In genomic region chr11:102028087-102028816, GRCm38 (mm10) we compare ENCODE assay signal across 9 mouse cellular contexts. TPM values are rescaled to one million over a fixed set of nuclear protein-coding genes. Genes with fewer than 3 reads are reported as not detected.
DNase-seq lines count a peak whose midpoint lies in the region; ATAC-seq and TF ChIP-seq lines count a peak whose summit lies in the region.
"Had no signal": no experiment of that assay in that cellular context is flagged by ENCODE, and none has a peak within 500 bp of the region (broad histone marks: within the 10 kb centered on the region; RNA-seq: fewer than 3 reads in every experiment).

TSS of gene Mpp3 (minus strand) at chr11:102028461.

- 53% methylated on average over 6 of the region's 6 CpGs for WGBS in forebrain, embryonic 16.5 days
- WGBS in olfactory bulb, adult 2 months, result 64% methylated on average over 6 of the region's 6 CpGs

- H3K4me1 ChIP-seq in CH12.LX (ENCODE audit: control insufficient read depth in 1 of 2, insufficient read depth in 2 of 2), result peaks cover 0 to 2% of the 10 kb centered on the region in 2 experiments; a peak in 2 of 4 replicates
- peaks cover 28% of the 10 kb centered on the region for H3K4me1 ChIP-seq in forebrain, embryonic 16.5 days (replicated peaks; ENCODE audit: control insufficient read depth, insufficient read depth, low read length)
- peaks cover 25% of the 10 kb centered on the region for H3K4me1 ChIP-seq in olfactory bulb, adult 2 months (ENCODE audit: control insufficient read depth, insufficient read depth, low read length)

- H3K4me3 ChIP-seq in CH12.LX (replicated peaks in 1 of 3; ENCODE audit: low read depth in 2 of 3, low read length in 2 of 3, poor library complexity in 1 of 3), result no peak within 1 kb of the TSS
- H3K4me3 ChIP-seq in forebrain, embryonic 16.5 days (replicated peaks; ENCODE audit: low read length), result peak within 1 kb of the TSS; percentile 65
- peak within 1 kb of the TSS; percentile 73; the same call in 1 of the 2 replicates for H3K4me3 ChIP-seq in olfactory bulb, adult 2 months (ENCODE audit: insufficient read depth, low read depth, low read length)

- peak within 1 kb of the TSS; percentile 2; the same call in 1 of the 2 replicates for H3K9ac ChIP-seq in CH12.LX (ENCODE audit: insufficient read depth, low read depth)
- peak within 1 kb of the TSS; percentile 72 for H3K9ac ChIP-seq in forebrain, embryonic 16.5 days (replicated peaks; ENCODE audit: low read depth, low read length)

- TF ChIP-seq POLR2A in CH12.LX (IDR thresholded peaks at IDR 0.05; ENCODE audit: low read depth, low read length), result no peak; the same call in 1 of the 2 replicates
- no peak for TF ChIP-seq POLR2A in olfactory bulb, adult 2 months (IDR thresholded peaks at IDR 0.05; ENCODE audit: insufficient read depth, low read depth, low read length)

- ATAC-seq in forebrain, embryonic 16.5 days, result no peak

- H3K9me3 ChIP-seq in CH12.LX (replicated peaks; ENCODE audit: low read length), result no peaks in the 10 kb centered on the region
- no peaks in the 10 kb centered on the region for H3K9me3 ChIP-seq in forebrain, embryonic 16.5 days (ENCODE audit: control insufficient read depth, low read length)

- H3K4me2 ChIP-seq in CH12.LX (ENCODE audit: insufficient read depth, low read depth, poor library complexity, severe bottlenecking), result peak within 1 kb of the TSS; percentile 81
- H3K4me2 ChIP-seq in forebrain, embryonic 16.5 days (ENCODE audit: low read length), result peak within 1 kb of the TSS; percentile 56

- no peak for TF ChIP-seq EP300 in CH12.LX (IDR thresholded peaks at IDR 0.05; ENCODE audit: low read length)

- no peak for TF ChIP-seq CTCF in CH12.LX (conservative IDR thresholded peaks at IDR 0.05 in 1 of 2, IDR thresholded peaks at IDR 0.05 in 1 of 2; ENCODE audit: low read depth in 2 of 2, low read length in 2 of 2)
- TF ChIP-seq CTCF in olfactory bulb, adult 2 months (IDR thresholded peaks at IDR 0.05; ENCODE audit: insufficient read depth, low read depth, low read length), result no peak

- intact Hi-C loops in left cerebral cortex, postnatal 14 days (cut with DNase I), result no loop called here

- peaks cover 91% of the 10 kb centered on the region for H3K27me3 ChIP-seq in CH12.LX (replicated peaks)
- H3K27me3 ChIP-seq in forebrain, embryonic 16.5 days (replicated peaks; ENCODE audit: control insufficient read depth, insufficient read depth, low read length), result no peaks in the 10 kb centered on the region

- H3K36me3 ChIP-seq in CH12.LX (replicated peaks in 1 of 2; ENCODE audit: control insufficient read depth in 1 of 2, insufficient read depth in 1 of 2, low read length in 1 of 2), result no peaks in the 10 kb centered on the region
- no peaks in the 10 kb centered on the region for H3K36me3 ChIP-seq in forebrain, embryonic 16.5 days (ENCODE audit: control insufficient read depth, insufficient read depth)

- no peaks in the 10 kb centered on the region for H3K79me2 ChIP-seq in CH12.LX (replicated peaks; ENCODE audit: control insufficient read depth, extremely low read depth, insufficient read depth, poor library complexity, severe bottlenecking)

- TF ChIP-seq RAD21 in CH12.LX (IDR thresholded peaks at IDR 0.05; ENCODE audit: low read depth, low read length), result no peak

- in situ Hi-C loops in CH12.LX (cut with MboI; ENCODE audit: low pct_ligation_motif_present, low pct_unique_long_range_greater_than_20kb, low sequenced_read_pairs), result no loop called here

- H3K27ac ChIP-seq in CH12.LX (ENCODE audit: insufficient read depth, low read depth), result no peak within 1 kb of the TSS
- H3K27ac ChIP-seq in forebrain, embryonic 16.5 days (ENCODE audit: low read length), result peak within 1 kb of the TSS; percentile 71
- H3K27ac ChIP-seq in olfactory bulb, adult 2 months (ENCODE audit: insufficient read depth, low read depth, low read length), result peak within 1 kb of the TSS; percentile 13

- dilution Hi-C loops in CH12.LX (cut with MboI; ENCODE audit: extremely low pct_ligation_motif_present, extremely low pct_unique_long_range_greater_than_20kb, low sequenced_read_pairs), result no loop called here

- peak; percentile 65 for DNase-seq in cerebellum, adult 9-11 months
- DNase-seq in cerebellum, adult 11 months, result no peak
- no peak for DNase-seq in CH12.LX (ENCODE audit: extremely low read depth)
- no peak for DNase-seq in left cerebral cortex, postnatal 14 days (ENCODE audit: low spot score in 2 of 2)
- DNase-seq in frontal cortex, postnatal 36 days (ENCODE audit: low spot score in 2 of 2), result no peak
- no peak for DNase-seq in frontal cortex, postnatal 25 days (ENCODE audit: low spot score in 2 of 2)

TF ChIP-seq in CH12.LX, 34 proteins besides CTCF, POLR2A, EP300 and RAD21:
- TF ChIP-seq USF1 (IDR thresholded peaks at IDR 0.05; ENCODE audit: low read depth, low read length) (no peak), JUN (IDR thresholded peaks at IDR 0.05; ENCODE audit: insufficient read depth, low read depth, low read length) (no peak), JUND (conservative IDR thresholded peaks at IDR 0.05; ENCODE audit: low read depth, low read length) (no peak), MYC (IDR thresholded peaks at IDR 0.05; ENCODE audit: low read depth, low read length) (no peak), ELF1 (IDR thresholded peaks at IDR 0.05; ENCODE audit: low read depth, low read length) (no peak), IRF4 (IDR thresholded peaks at IDR 0.05; ENCODE audit: low read depth, low read length) (no peak), SIN3A (IDR thresholded peaks at IDR 0.05; ENCODE audit: low read length) (no peak), HCFC1 (IDR thresholded peaks at IDR 0.05; ENCODE audit: low read depth, low read length) (no peak), BHLHE40 (IDR thresholded peaks at IDR 0.05; ENCODE audit: low read depth, low read length) (no peak), ZNF384 (IDR thresholded peaks at IDR 0.05; ENCODE audit: low read depth, low read length) (peak; percentile 20; the same call in 1 of the 2 replicates), ZMIZ1 (IDR thresholded peaks at IDR 0.05; ENCODE audit: low read depth, low read length) (peak; percentile 64), UBTF (IDR thresholded peaks at IDR 0.05; ENCODE audit: low read depth, low read length) (no peak), GABPA (IDR thresholded peaks at IDR 0.05; ENCODE audit: insufficient replicate concordance, low read depth, low read length) (no peak), KAT2A (IDR thresholded peaks at IDR 0.05; ENCODE audit: insufficient replicate concordance, low read length) (no peak), CHD1 (IDR thresholded peaks at IDR 0.05; ENCODE audit: low read depth, low read length) (no peak), TCF12 (IDR thresholded peaks at IDR 0.05; ENCODE audit: low read depth, low read length) (no peak), MXI1 (IDR thresholded peaks at IDR 0.05; ENCODE audit: low read depth, low read length) (no peak), NRF1 (IDR thresholded peaks at IDR 0.05; ENCODE audit: low read depth, low read length) (no peak), SMC3 (IDR thresholded peaks at IDR 0.05; ENCODE audit: low read depth, low read length) (no peak), USF2 (conservative IDR thresholded peaks at IDR 0.05; ENCODE audit: low read depth, low read length) (no peak), TBP (conservative IDR thresholded peaks at IDR 0.05; ENCODE audit: low read depth, low read length) (0 out of 2 replicates have a peak, but pooled peaks have one; percentile 35), MAFK (IDR thresholded peaks at IDR 0.05; ENCODE audit: insufficient replicate concordance, low read length) (no peak), ZKSCAN1 (IDR thresholded peaks at IDR 0.05; ENCODE audit: borderline replicate concordance, low read depth, low read length) (no peak), ETS1 (conservative IDR thresholded peaks at IDR 0.05; ENCODE audit: low read depth, low read length) (no peak), NELFE (IDR thresholded peaks at IDR 0.05; ENCODE audit: low read depth, low read length) (no peak)
TF ChIP-seq in CH12.LX: peak in this region for 3.

RNA-seq across cellular contexts. Expression of gene Mpp3, which starts in this region (rescaled TPM):
- total RNA-seq in CH12.LX (2012; rRNA removed), result 3.8 and 4.6 TPM in 2 replicates
- 0.12 and 0.15 TPM in 2 replicates for total RNA-seq in CH12.LX (2014; rRNA removed)
- 0.30 and 0.31 TPM in 2 replicates for polyA plus RNA-seq in CH12.LX (2012; ENCODE audit: insufficient read length, low read depth)
- polyA plus RNA-seq in forebrain, embryonic 16.5 days (2015; fragmentation: Nextera tagmentation; extraction: Ambion mirVana), result 49.3 and 55.2 TPM in 2 replicates
- 10 to 100 TPM; 50.3 to 52.0 TPM for total RNA-seq in left cerebral cortex, postnatal 14 days (2021)
- polyA plus RNA-seq in olfactory bulb, adult 2 months (2012; ENCODE audit: insufficient read depth, insufficient read length, low replicate concordance, missing spikeins), result not detected in 2 replicates
- polyA plus RNA-seq: erythroblast, embryonic 14.5 days had no signal

Comparison
In these comparisons a context has a peak if more than half of its experiments do, and no peak if none do; other contexts are left out.
1. RNA of gene Mpp3 (total RNA-seq): 50.3 to 52.0 TPM in left cerebral cortex, postnatal 14 days; 0.12 to 4.6 TPM in CH12.LX; every median in the first group is over 4 times any median in the second.
2. H3K4me3 ChIP-seq: peak in forebrain, embryonic 16.5 days (single experiment) and olfactory bulb, adult 2 months (single experiment); none in CH12.LX (0 of 3).